Comparison of ENCODE assay signal across 14 mouse cellular contexts in the genomic region with DNA sequence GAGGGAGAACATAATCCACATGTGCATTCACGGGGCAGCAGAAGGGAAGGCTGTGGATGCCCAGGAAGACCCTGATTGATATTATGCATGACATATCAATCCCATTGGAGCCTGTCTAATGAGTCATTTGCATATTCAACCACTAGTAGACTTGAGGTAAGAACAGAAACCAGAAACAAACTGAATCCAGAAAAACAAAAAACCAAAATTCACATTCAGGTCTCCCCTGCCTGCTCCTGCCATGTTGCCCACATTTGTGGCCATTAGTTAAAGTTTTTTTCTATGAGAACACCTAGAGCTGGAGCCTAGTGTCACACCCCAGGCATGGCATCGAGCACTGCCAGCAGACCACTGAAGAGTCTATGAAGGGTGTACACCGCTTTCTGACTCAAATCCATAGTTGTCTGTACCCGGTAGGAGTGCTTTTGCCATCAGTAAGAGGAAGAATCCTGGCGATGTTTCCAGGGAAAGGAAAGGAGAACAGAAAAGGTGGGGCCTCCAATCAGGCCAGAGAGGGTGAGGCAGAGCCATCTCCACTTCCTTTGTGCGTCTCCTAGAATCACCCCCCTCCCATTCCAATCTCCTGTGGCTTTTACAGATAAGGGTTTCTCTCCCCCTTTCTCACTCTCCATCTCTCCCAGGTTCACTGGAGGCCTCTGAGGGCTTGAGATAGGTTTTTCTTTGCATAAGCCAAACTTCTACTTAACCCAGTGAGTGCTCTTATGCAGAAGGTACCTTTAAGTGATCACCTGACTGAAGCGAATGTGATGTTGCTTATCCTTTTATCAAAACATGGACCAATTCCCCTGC. TPM values are rescaled to one million over a fixed set of nuclear protein-coding genes. Genes with fewer than 3 reads are reported as not detected.
DNase-seq lines count a peak whose midpoint lies in the region; TF ChIP-seq lines count a peak whose summit lies in the region.
"Had no signal": no experiment of that assay in that cellular context is flagged by ENCODE, and none has a peak within 500 bp of the region (broad histone marks: within the 10 kb centered on the region; RNA-seq: fewer than 3 reads in every experiment).

No protein-coding gene starts in this region.

- TF ChIP-seq POLR2A in heart, adult 2 months (IDR thresholded peaks at IDR 0.05; ENCODE audit: insufficient read depth, low read depth, low read length): no peak
- TF ChIP-seq POLR2A in thymus, adult 2 months (IDR thresholded peaks at IDR 0.05; ENCODE audit: control insufficient read depth, extremely low read depth, insufficient read depth, low read length, poor library complexity): no peak

- H3K27ac ChIP-seq in heart, adult 2 months: peak overlapping the region; percentile 49
- peak overlapping the region; percentile 100 for H3K27ac ChIP-seq in thymus, adult 2 months (ENCODE audit: control insufficient read depth, insufficient read depth, low read length)
- H3K27ac ChIP-seq in brown adipose tissue, adult 24 weeks (replicated peaks; ENCODE audit: low read depth, low read length): peak overlapping the region; percentile 98
- H3K27ac ChIP-seq: embryonic facial prominence, embryonic 10.5 days; forebrain, embryonic 13.5 days; hindbrain, embryonic 12.5 days; kidney, postnatal 0 days had no signal

- peaks cover 5% of the 10 kb centered on the region; the same call in 1 of the 2 replicates for H3K79me2 ChIP-seq in heart, adult 2 months (replicated peaks; ENCODE audit: control insufficient read depth, insufficient read depth, low read length)

- no peak overlapping the region for H3K9ac ChIP-seq in heart, adult 2 months (ENCODE audit: low read depth, low read length)
- H3K9ac ChIP-seq: forebrain, embryonic 13.5 days; hindbrain, embryonic 12.5 days had no signal

- TF ChIP-seq EP300 in heart, adult 2 months (IDR thresholded peaks at IDR 0.05; ENCODE audit: insufficient read depth, low read depth, low read length): no peak

- no peaks in the 10 kb centered on the region for H3K27me3 ChIP-seq in heart, adult 2 months (ENCODE audit: control insufficient read depth, insufficient read depth, low read length)
- H3K27me3 ChIP-seq in thymus, adult 2 months (ENCODE audit: control insufficient read depth, insufficient read depth, low read length): no peaks in the 10 kb centered on the region
- H3K27me3 ChIP-seq: forebrain, embryonic 13.5 days; hindbrain, embryonic 12.5 days had no signal

- H3K36me3 ChIP-seq in heart, adult 2 months (ENCODE audit: control insufficient read depth, insufficient read depth, low read length): peaks cover 37% of the 10 kb centered on the region
- H3K36me3 ChIP-seq in thymus, adult 2 months (ENCODE audit: control insufficient read depth, insufficient read depth, low read length): no peaks in the 10 kb centered on the region
- H3K36me3 ChIP-seq: hindbrain, embryonic 12.5 days had no signal

- H3K4me1 ChIP-seq in heart, adult 2 months (ENCODE audit: control insufficient read depth, insufficient read depth, low read length): peaks cover 42% of the 10 kb centered on the region
- peaks cover 78% of the 10 kb centered on the region for H3K4me1 ChIP-seq in thymus, adult 2 months (replicated peaks; ENCODE audit: control insufficient read depth, insufficient read depth, low read length)
- peaks cover 59% of the 10 kb centered on the region for H3K4me1 ChIP-seq in brown adipose tissue, adult 24 weeks (ENCODE audit: control insufficient read depth, insufficient read depth, insufficient read length, low read length)

- no peak overlapping the region for H3K4me3 ChIP-seq in heart, adult 2 months
- peak overlapping the region; percentile 34 for H3K4me3 ChIP-seq in thymus, adult 2 months (ENCODE audit: control insufficient read depth, insufficient read depth, low read length)
- no peak overlapping the region for H3K4me3 ChIP-seq in brown adipose tissue, adult 24 weeks (ENCODE audit: insufficient read depth, low read depth, low read length)
- H3K4me3 ChIP-seq: embryonic facial prominence, embryonic 10.5 days; forebrain, embryonic 13.5 days; hindbrain, embryonic 12.5 days had no signal

- intact Hi-C loops in heart, adult 2 months (cut with DNase I): no loop called here
- intact Hi-C loops in heart, postnatal 14 days (cut with DNase I): no loop called here

- no peak for TF ChIP-seq CTCF in heart, adult 2 months (IDR thresholded peaks at IDR 0.05)
- TF ChIP-seq CTCF in thymus, adult 2 months (IDR thresholded peaks at IDR 0.05; ENCODE audit: borderline replicate concordance, control insufficient read depth, extremely low read depth, insufficient read depth, low read length, poor library complexity): no peak

- WGBS in heart, adult 2 months: 42% methylated on average over 7 of the region's 7 CpGs
- 35% methylated on average over 7 of the region's 7 CpGs for WGBS in thymus, adult 2 months

- no peak for DNase-seq in heart, adult 2 months
- DNase-seq in heart, postnatal 14 days: no peak
- DNase-seq in thymus, adult 2 months: no peak
- DNase-seq in thymus, postnatal 0 days (ENCODE audit: low spot score): no peak
- peak; percentile 32 for DNase-seq in naive thymus-derived CD4-positive, alpha-beta T cell, adult 2 months (ENCODE audit: low read depth)
- DNase-seq in MN1 (ENCODE audit: low spot score): no peak
- no peak for DNase-seq in kidney, adult 8-10 months
- DNase-seq: cerebellum, adult 11-12 months; cerebellum, postnatal 36 days had no signal

RNA-seq across cellular contexts. Expression of a gene that starts 32.0 kb away (rescaled TPM):
- 10 to 100 TPM; 23.5 to 28.2 TPM for total RNA-seq in heart, adult 2 months (2021)
- polyA plus RNA-seq in heart, adult 2 months (2012; rRNA removed): 14.9 and 17.4 TPM in 2 replicates
- total RNA-seq in heart, postnatal 14 days (2021): 10 to 100 TPM; 37.0 to 41.0 TPM
- 28.5 and 33.9 TPM in 2 replicates for polyA plus RNA-seq in thymus, adult 2 months (2012; rRNA removed)
- polyA plus RNA-seq in thymus, postnatal 0 days (2015; fragmentation: Nextera tagmentation; extraction: Ambion mirVana): 50.6 and 53.5 TPM in 2 replicates
- polyA plus RNA-seq in brown adipose tissue, adult 24 weeks (2012; ENCODE audit: insufficient read depth, insufficient read length, missing spikeins): 11.7 and 19.1 TPM in 2 replicates

Comparison
In these comparisons a context has a peak if more than half of its experiments do, and no peak if none do; other contexts are left out.
1. H3K27ac ChIP-seq: peak in every context shown above with its lines; median percentile 100 in thymus, adult 2 months; 98 in brown adipose tissue, adult 24 weeks; 49 in heart, adult 2 months.